Mouse (Mus musculus) neural tube, embryonic 14.5 days (tissue): ENCODE data around the gene Slc44a1. TPM values are rescaled to one million over a fixed set of nuclear protein-coding genes. Genes with fewer than 3 reads are reported as not detected.
A peak's percentile ranks its signal among the peaks of the same experiment; 100 is the strongest.

Experiments used
- ATAC-seq: fragments of 200-750 bp; cut with Nextera tagmentation; 2 replicates; pipeline ENCODE4 v1.8.0; 2017; ENCODE audit warnings: low read depth, mild to moderate bottlenecking, moderate TSS enrichment, moderate library complexity
- H3K27ac ChIP-seq: fragments of 300-500 bp; sonication (generic); 2 replicates; pipeline ENCODE4 v1.5.1; 2014; ENCODE audit warnings: low read depth, mild to moderate bottlenecking, control low read depth, low read length, moderate library complexity, mixed read lengths
- H3K27me3 ChIP-seq: fragments of 300-500 bp; sonication (generic); 2 replicates; pipeline ENCODE4 v1.6.1; 2014; ENCODE audit warnings: low read length; ENCODE audit not compliant: control insufficient read depth, insufficient read depth
- H3K36me3 ChIP-seq: fragments of 300-500 bp; sonication (generic); 2 replicates; pipeline ENCODE4 v1.6.1; 2014; ENCODE audit warnings: low read length, mixed read lengths; ENCODE audit not compliant: control insufficient read depth, insufficient read depth
- H3K4me1 ChIP-seq: fragments of 300-500 bp; sonication (generic); 2 replicates; pipeline ENCODE4 v1.6.1; 2014; ENCODE audit warnings: low read length; ENCODE audit not compliant: control insufficient read depth, insufficient read depth
- H3K4me2 ChIP-seq: fragments of 300-500 bp; sonication (generic); 2 replicates; pipeline ENCODE4 v1.6.1; 2014; ENCODE audit warnings: mild to moderate bottlenecking, low read depth, low read length, control low read depth
- H3K4me3 ChIP-seq: fragments of 300-500 bp; sonication (generic); 2 replicates; pipeline ENCODE4 v1.5.1; 2014; ENCODE audit warnings: low read depth, low read length, control low read depth, mixed read lengths
- H3K9ac ChIP-seq: fragments of 300-500 bp; sonication (generic); replicated peaks from 2 replicates; pipeline ENCODE4 v1.6.1; 2014; ENCODE audit warnings: low read depth, mild to moderate bottlenecking, control low read depth, low read length, mixed read lengths
- H3K9me3 ChIP-seq: fragments of 300-500 bp; sonication (generic); 2 replicates; pipeline ENCODE4 v1.6.1; 2016; ENCODE audit warnings: low read length; ENCODE audit not compliant: control insufficient read depth
- WGBS: fragments of 180-500 bp; shearing (Covaris S2); extraction: QIAGEN DNeasy Blood & Tissue Kit; methylation state at CpG from one replicate; pipeline ENCODE4 v1.1.7; 2014; 5-methylcytosine and 5-hydroxymethylcytosine counted together
- polyA plus RNA-seq: library from polyadenylated mRNA; unstranded; fragments of >200 nt; fragmentation: Nextera tagmentation; extraction: Ambion mirVana; gene quantifications from 2 replicates; pipeline ENCODE4 v1.2.1, GENCODE M21; 2014

The Slc44a1 gene
- polyA plus RNA-seq, 1 experiment from 2014 or later: 14.2 TPM

- Histone ChIP-seq H3K9me3 (no peaks in the 10 kb centered on the region), H3K36me3 (no peaks in the 10 kb centered on the region), H3K27me3 (no peaks in the 10 kb centered on the region), H3K4me3 (no peak overlapping the region), H3K4me1 (peaks cover 25% of the 10 kb centered on the region), H3K4me2 (no peak overlapping the region; the same call in 1 of the 2 replicates), H3K9ac (no peak overlapping the region), H3K27ac (peak overlapping the region; percentile 75)
- 27% methylated on average over 15 of the region's 15 CpGs for WGBS
- ATAC-seq: peak; percentile 83
Observed at GRCm38 (mm10) chr4:53512131-53512916, 72.1 kb downstream of the Slc44a1 start.

DNA sequence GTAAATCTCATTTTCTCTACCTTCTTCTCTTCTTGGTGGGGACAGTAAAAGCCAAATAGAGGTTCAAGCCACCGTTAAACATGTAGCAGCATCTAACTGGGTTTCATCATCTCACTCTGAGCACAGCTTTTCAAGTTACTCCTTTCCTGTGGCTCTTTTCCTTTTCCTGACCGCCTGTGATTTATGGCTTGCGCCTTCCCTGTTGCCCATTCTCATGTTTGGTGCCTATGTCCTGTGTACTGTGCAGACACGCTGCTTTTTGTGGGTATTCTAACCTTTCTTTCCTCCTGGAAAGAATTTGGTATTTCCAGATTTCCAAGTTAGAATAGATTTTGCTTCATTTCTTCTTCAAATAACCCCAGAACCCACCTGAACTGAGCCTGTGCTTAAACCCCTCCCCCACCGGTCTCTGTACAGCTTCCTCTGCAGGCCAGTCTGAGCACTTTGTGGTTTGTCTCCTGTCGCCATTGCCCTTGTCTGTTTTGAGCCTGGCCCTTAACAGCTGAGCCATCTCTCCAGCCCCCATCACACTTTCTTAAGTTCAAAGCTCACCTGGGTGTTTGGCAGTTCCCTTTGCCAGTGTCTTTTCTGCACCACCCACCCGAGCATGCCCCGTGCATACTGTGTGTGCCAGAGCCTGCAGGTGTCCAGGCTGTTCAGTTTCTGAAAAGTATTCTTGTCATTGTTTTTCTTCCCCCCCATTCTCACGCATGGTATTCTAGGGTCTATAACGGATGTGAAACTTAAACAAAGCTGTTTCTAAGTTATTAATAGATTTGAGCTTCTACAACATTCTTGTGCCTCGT lies 73.3 kb downstream of the Slc44a1 start:
- no peak overlapping the region for H3K9ac ChIP-seq
- H3K4me3 ChIP-seq: no peak overlapping the region
- no peaks in the 10 kb centered on the region for H3K9me3 ChIP-seq
- peaks cover 25% of the 10 kb centered on the region for H3K4me1 ChIP-seq
- H3K27me3 ChIP-seq: no peaks in the 10 kb centered on the region
- peak overlapping the region; percentile 75; the same call in 1 of the 2 replicates for H3K27ac ChIP-seq
- no peak overlapping the region for H3K4me2 ChIP-seq
- no peaks in the 10 kb centered on the region for H3K36me3 ChIP-seq
- WGBS: 70% methylated on average over 11 of the region's 11 CpGs
- ATAC-seq: no peak

- Histone ChIP-seq H3K36me3 (no peaks in the 10 kb centered on the region), H3K9me3 (no peaks in the 10 kb centered on the region), H3K4me1 (peaks cover 25% of the 10 kb centered on the region), H3K4me2 (no peak overlapping the region), H3K27ac (no peak overlapping the region), H3K9ac (no peak overlapping the region), H3K4me3 (no peak overlapping the region), H3K27me3 (no peaks in the 10 kb centered on the region)
- ATAC-seq: no peak
- 78% methylated on average over 6 of the region's 6 CpGs for WGBS
Observed at GRCm38 (mm10) chr4:53516011-53516532, 75.9 kb downstream of the Slc44a1 start.

DNA sequence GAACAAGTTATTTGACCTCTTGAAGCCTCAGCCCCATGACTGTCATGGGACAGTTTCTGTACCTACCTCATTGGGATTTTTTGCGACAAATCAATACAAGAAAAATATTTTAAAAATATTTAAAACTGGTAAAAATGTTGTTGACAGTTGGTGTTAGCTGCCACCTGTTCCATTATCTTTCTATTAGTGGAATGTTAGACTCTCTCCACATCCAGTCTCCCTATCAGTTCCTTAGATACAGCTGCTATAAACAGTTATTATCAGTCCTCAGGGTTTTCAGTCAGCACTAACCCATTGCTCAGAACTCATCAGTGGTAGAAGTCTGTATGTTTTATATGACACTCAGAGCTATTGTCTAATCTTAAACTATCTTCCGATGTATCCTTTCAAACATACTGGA lies 79.2 kb downstream of the Slc44a1 start:
- Histone ChIP-seq H3K4me1 (no peaks in the 10 kb centered on the region), H3K9me3 (no peaks in the 10 kb centered on the region), H3K27ac (no peak overlapping the region), H3K9ac (no peak overlapping the region), H3K4me3 (no peak overlapping the region), H3K27me3 (no peaks in the 10 kb centered on the region), H3K36me3 (no peaks in the 10 kb centered on the region), H3K4me2 (no peak overlapping the region)
- no peak for ATAC-seq
- 98% methylated on average over 2 of the region's 2 CpGs for WGBS

GRCm38 (mm10) chr4:53521028-53521427 lies 80.8 kb downstream of the Slc44a1 start:
- Histone ChIP-seq H3K27me3 (no peaks in the 10 kb centered on the region), H3K9me3 (no peaks in the 10 kb centered on the region), H3K27ac (no peak overlapping the region), H3K4me1 (no peaks in the 10 kb centered on the region), H3K4me2 (no peak overlapping the region), H3K9ac (no peak overlapping the region), H3K36me3 (no peaks in the 10 kb centered on the region), H3K4me3 (no peak overlapping the region)
- no peak for ATAC-seq
- WGBS: 63% methylated on average over 8 of the region's 8 CpGs

DNA sequence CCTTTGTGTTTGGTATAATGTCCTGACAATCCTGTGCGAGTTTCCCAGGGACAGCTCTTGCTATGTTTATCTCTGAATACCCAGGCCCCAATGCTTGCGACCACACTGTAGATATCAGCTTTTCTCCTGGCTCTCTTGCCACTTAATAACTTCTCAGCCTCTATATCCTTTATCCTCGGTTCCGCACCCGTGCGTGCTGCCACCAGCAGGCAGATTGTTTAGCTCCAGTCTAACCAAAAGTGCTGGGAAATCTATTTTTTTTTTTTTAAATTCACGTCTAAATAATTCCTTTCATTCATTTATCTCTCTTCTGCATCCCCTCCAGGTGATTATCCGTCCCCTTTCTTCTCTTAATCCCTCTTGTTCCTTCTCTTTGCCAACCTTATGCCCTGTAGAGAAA lies 82.4 kb downstream of the Slc44a1 start:
- Histone ChIP-seq H3K9ac (no peak overlapping the region), H3K36me3 (no peaks in the 10 kb centered on the region), H3K4me2 (no peak overlapping the region), H3K27ac (no peak overlapping the region), H3K27me3 (no peaks in the 10 kb centered on the region), H3K4me3 (no peak overlapping the region), H3K4me1 (no peaks in the 10 kb centered on the region), H3K9me3 (no peaks in the 10 kb centered on the region)
- no peak for ATAC-seq
- 83% methylated on average over 8 of the region's 8 CpGs for WGBS

GRCm38 (mm10) chr4:53525503-53525902 lies 85.3 kb downstream of the Slc44a1 start:
- Histone ChIP-seq H3K27ac (no peak overlapping the region), H3K4me2 (no peak overlapping the region), H3K9ac (no peak overlapping the region), H3K36me3 (no peaks in the 10 kb centered on the region), H3K4me3 (no peak overlapping the region), H3K9me3 (no peaks in the 10 kb centered on the region), H3K27me3 (no peaks in the 10 kb centered on the region), H3K4me1 (no peaks in the 10 kb centered on the region)
- no peak for ATAC-seq
- WGBS: 93% methylated on average over 6 of the region's 6 CpGs

- no peak overlapping the region for H3K9ac ChIP-seq
- H3K9me3 ChIP-seq: no peaks in the 10 kb centered on the region
- 82% methylated on average over 1 of the region's 1 CpGs for WGBS
- no peak for ATAC-seq
- no peak overlapping the region for H3K27ac ChIP-seq
- no peak overlapping the region for H3K4me3 ChIP-seq
- H3K36me3 ChIP-seq: no peaks in the 10 kb centered on the region
- no peaks in the 10 kb centered on the region for H3K4me1 ChIP-seq
- no peaks in the 10 kb centered on the region for H3K27me3 ChIP-seq
- no peak overlapping the region for H3K4me2 ChIP-seq
Observed at GRCm38 (mm10) chr4:53525994-53526393, 85.8 kb downstream of the Slc44a1 start.

- H3K27me3 ChIP-seq: no peaks in the 10 kb centered on the region
- H3K4me3 ChIP-seq: no peak overlapping the region
- no peaks in the 10 kb centered on the region for H3K4me1 ChIP-seq
- no peak overlapping the region for H3K27ac ChIP-seq
- no peaks in the 10 kb centered on the region for H3K36me3 ChIP-seq
- ATAC-seq: no peak
- no peak overlapping the region for H3K9ac ChIP-seq
- no peaks in the 10 kb centered on the region for H3K9me3 ChIP-seq
- WGBS: 66% methylated on average over 2 of the region's 2 CpGs
- no peak overlapping the region for H3K4me2 ChIP-seq
Observed at GRCm38 (mm10) chr4:53526446-53526845, 86.2 kb downstream of the Slc44a1 start.
